Mouse (Mus musculus): ENCODE data around the gene Lgr5. TPM values are rescaled to one million over a fixed set of nuclear protein-coding genes. Genes with fewer than 3 reads are reported as not detected.

Lgr5 gene
- total RNA-seq, 1 experiment from 2014 or later: 0.05 TPM

- ATAC-seq (replicated peaks; ENCODE audit: low read depth, poor library complexity, severe bottlenecking): no peak
Measured at GRCm38 (mm10) chr10:115571734-115572440, 15.7 kb downstream of the Lgr5 start.

GRCm38 (mm10) chr10:115571317-115571716 is 16.3 kb downstream of the Lgr5 start:
- no peak for ATAC-seq (replicated peaks; ENCODE audit: low read depth, poor library complexity, severe bottlenecking)

- ATAC-seq (replicated peaks; ENCODE audit: low read depth, poor library complexity, severe bottlenecking): no peak
Measured at GRCm38 (mm10) chr10:115570577-115570976, 17.0 kb downstream of the Lgr5 start.

GRCm38 (mm10) chr10:115569712-115570491 is 17.7 kb downstream of the Lgr5 start, which contains the start of gene A930009A15Rik:
A930009A15Rik (plus strand) TSS chr10:115569986.
- ATAC-seq (replicated peaks; ENCODE audit: low read depth, poor library complexity, severe bottlenecking): peak; percentile 76

GRCm38 (mm10) chr10:115563961-115564360 is 23.6 kb downstream of the Lgr5 start:
- no peak for ATAC-seq (replicated peaks; ENCODE audit: low read depth, poor library complexity, severe bottlenecking)

- ATAC-seq (replicated peaks; ENCODE audit: low read depth, poor library complexity, severe bottlenecking): no peak
Measured at GRCm38 (mm10) chr10:115562911-115563686, 24.5 kb downstream of the Lgr5 start.

- ATAC-seq (replicated peaks; ENCODE audit: low read depth, poor library complexity, severe bottlenecking): no peak
Measured at GRCm38 (mm10) chr10:115561136-115561880, 26.3 kb downstream of the Lgr5 start.

- no peak for ATAC-seq (replicated peaks; ENCODE audit: low read depth, poor library complexity, severe bottlenecking)
Measured at GRCm38 (mm10) chr10:115556738-115557242, 30.8 kb downstream of the Lgr5 start.

GRCm38 (mm10) chr10:115555191-115555765 is 32.3 kb downstream of the Lgr5 start:
- ATAC-seq (replicated peaks; ENCODE audit: low read depth, poor library complexity, severe bottlenecking): no peak

- no peak for ATAC-seq (replicated peaks; ENCODE audit: low read depth, poor library complexity, severe bottlenecking)
Measured at GRCm38 (mm10) chr10:115553352-115554113, 34.0 kb downstream of the Lgr5 start.

- ATAC-seq (replicated peaks; ENCODE audit: low read depth, poor library complexity, severe bottlenecking): no peak
Measured at GRCm38 (mm10) chr10:115551069-115551468, 36.5 kb downstream of the Lgr5 start.

GRCm38 (mm10) chr10:115550253-115550652 is 37.3 kb downstream of the Lgr5 start:
- no peak for ATAC-seq (replicated peaks; ENCODE audit: low read depth, poor library complexity, severe bottlenecking)

- ATAC-seq (replicated peaks; ENCODE audit: low read depth, poor library complexity, severe bottlenecking): no peak
Measured at GRCm38 (mm10) chr10:115542917-115543316, 44.7 kb downstream of the Lgr5 start.

- peak; percentile 89 for ATAC-seq (replicated peaks; ENCODE audit: low read depth, poor library complexity, severe bottlenecking)
Measured at GRCm38 (mm10) chr10:115530746-115531145, 56.8 kb downstream of the Lgr5 start.

- no peak for ATAC-seq (replicated peaks; ENCODE audit: low read depth, poor library complexity, severe bottlenecking)
Measured at GRCm38 (mm10) chr10:115529768-115530167, 57.8 kb downstream of the Lgr5 start.

GRCm38 (mm10) chr10:115528892-115529291 is 58.7 kb downstream of the Lgr5 start:
- no peak for ATAC-seq (replicated peaks; ENCODE audit: low read depth, poor library complexity, severe bottlenecking)

- no peak for ATAC-seq (replicated peaks; ENCODE audit: low read depth, poor library complexity, severe bottlenecking)
Measured at GRCm38 (mm10) chr10:115521081-115521451, 66.5 kb downstream of the Lgr5 start.

GRCm38 (mm10) chr10:115520200-115521080 is 67.1 kb downstream of the Lgr5 start:
- ATAC-seq (replicated peaks; ENCODE audit: low read depth, poor library complexity, severe bottlenecking): no peak
